Mouse (Mus musculus) urinary bladder, postnatal 4 days (tissue): ENCODE measurements around the gene Dusp12.

Source experiments
- DNase-seq, 2 experiments: peaks; one replicate each; pipeline ENCODE4 v3.0.0; 2021 to 2022; ENCODE audit warnings: low spot score in 2 of 2

Gene Dusp12

DNA sequence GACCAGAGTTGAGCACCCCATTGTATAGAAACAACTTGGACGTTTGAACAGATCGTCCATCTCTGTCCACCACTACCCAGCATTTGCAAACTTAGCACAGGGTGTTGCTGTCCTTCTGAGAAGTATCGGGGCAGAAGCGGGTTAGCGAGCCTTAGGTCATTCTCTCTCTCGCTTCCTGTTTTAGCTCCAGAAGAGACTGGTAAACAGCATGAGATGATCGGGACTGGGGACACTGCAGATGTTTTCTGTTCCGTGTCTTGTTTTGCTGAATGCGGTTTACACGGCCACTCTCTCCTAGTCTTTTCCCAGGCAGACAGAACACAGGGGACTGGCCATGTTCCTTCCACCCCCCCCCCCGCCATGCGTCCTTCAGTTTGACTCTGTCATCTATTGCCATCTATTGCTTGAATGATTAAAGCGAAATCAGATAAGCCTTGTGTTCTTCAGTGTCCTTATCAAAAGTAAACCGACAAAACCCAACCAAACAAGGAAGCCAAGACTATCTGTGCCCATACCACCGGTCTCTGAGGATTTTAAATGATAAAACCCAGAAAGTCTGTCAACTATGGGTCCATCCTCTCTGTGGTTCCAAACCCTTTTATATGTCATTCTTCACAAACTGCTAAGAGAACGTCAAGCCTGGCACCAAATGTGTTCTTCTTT lies 13.2 kb upstream of the Dusp12 start:
- no peak for DNase-seq

DNA sequence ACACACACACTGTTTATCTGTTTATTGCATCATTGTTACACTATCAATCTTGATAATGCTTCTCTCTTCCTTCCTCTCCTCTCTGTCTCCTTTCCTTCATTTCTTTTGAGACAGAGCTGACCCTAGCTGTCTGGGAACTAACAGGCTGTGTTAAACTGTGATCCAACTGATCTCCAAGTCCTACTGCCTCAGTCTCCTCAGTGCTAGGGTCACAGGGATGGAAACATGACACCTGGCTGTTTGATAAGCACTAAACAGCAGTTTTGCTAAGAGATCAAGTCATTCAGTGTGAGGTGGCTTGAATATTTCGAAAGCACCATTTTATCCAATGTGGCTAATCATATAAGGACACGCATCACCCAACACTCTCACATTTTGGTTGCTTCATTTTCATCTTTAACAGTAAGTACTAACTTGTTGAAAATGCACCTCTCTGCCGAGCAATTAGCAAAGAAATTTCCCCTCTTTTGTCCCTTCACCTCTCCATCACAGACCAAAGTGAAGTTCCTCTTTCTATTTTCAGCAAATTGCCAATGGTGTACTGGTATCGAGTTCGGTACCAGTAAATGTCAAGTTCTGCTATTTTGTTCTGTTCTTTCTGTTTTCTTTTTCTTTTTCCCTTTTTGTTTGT lies 11.4 kb upstream of the Dusp12 start:
- no peak for DNase-seq

DNA sequence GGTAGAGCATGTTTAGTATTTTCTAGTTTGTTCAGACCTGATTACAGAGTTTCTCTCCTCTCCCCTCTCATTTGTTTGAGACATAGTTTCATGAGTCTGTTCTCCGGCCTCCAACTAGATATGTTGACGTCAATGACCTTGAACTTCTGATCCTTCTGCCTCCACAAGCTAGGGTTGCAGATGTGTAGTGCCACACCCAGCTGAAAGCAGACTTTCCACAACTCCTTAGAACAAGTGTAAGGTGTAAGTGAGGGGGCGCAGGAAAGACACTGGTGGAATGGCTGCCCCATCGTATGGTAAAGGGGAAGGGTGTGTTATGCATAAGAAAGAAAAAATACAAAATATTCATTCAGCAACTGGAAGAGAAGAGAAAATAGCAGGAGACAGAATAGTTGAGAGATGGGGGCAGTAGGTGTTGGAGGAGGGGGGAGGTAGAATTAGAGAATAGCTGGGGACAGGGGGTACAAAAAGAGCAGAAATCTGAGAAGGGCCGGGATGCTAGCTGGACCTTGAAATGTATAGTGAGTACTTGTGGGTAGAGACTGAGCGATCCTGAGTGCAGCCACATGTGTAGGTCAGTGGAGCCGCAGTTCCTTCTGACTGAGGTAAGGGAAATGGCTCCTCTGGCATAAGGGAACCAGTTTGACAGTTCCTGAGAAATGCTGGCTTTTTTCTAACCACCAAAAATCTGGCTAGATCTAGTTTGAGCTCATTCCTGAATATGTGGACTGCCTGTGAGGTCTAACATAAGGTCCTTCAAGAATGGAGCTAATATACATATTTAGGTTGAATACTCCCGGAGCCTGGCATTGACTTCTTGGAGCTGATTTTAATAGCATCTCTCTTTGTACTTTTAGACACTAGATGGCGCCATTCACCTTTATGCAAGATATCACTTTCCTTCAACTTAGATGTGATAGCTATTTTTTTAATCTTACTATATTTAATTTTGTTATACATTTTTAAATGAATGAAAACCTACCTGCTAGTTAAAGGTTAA lies 9.6 kb upstream of the Dusp12 start:
- peak in 1 of 2 experiments; percentile 22 for DNase-seq

DNA sequence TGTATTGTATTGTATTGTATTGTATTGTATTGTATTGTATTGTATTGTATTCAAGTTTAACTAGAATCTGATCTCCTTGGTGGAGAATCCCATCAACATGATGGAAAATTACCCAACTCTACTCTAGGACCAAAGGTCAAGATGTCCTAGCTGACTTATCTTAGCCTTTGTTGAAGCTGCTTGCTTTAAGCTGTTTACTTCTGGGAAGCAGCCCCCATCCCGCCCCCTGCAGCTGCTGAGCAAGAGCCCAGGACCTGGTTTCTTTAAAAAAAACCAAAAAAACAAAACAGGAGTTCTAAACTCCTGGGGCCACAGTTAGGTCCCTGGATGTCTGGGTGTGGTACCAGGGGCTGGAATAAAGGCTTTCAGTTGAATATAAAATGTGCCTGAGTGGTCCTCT lies 6.9 kb upstream of the Dusp12 start:
- DNase-seq: no peak

DNA sequence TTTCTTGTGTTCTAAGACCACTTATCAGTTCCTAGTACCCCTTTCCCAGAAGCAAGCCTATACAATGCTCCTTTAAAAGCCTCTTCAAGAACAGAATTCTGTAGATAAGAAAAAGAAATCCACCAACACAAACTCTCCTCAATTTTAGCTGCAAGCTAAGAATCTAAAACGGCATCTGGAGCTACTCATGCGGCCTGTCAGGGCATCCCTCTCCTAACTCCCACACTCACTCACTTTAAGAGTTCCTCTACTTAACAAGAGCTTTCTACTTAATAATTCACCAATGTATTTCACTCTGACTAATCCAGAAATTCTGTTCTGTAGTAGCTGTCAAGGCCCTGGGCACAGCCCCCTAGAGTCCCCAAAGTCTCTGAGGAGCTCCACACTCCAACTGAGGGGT lies 6.3 kb upstream of the Dusp12 start:
- DNase-seq: no peak

DNA sequence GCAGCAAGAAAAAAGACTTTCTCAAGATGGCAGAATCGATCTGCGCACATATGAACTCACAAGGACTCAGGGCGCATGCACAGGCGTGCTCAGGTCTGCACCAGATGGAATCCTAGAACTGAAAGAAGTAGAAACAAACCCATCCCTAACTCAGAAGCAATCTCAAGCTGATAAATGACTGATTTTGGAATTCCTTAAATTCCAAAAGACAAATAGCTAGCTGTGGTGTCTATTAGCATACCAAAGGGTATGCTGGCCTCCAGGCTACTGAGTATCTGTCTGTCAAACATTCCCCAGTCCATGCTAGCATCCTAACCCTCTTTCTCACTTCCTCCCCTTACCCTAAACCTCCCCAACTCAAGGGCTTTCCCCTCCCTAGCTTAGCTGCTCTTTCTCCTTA lies 4.0 kb upstream of the Dusp12 start:
- no peak for DNase-seq

DNA sequence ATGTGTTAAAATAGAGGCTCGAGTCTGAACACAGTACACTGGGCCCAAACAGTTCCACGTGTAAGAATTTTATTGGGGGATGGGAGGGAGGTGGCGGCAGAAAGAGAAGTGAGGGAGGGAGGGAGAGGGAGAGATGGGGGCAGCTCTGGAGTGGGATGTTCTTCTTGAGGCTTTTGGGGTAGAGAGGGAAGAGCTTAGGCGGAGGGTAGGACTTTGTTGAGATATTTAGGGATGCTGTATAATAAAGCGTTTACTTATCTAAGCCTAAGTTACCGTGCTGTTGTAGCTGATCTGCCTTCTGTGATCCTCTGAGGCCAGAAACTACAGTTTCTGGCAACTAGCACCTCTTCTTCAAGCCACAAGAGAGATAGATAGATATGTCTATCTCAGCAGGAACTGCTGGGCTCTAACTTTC lies 711 bp upstream of the Dusp12 start:
- DNase-seq: no peak

DNA sequence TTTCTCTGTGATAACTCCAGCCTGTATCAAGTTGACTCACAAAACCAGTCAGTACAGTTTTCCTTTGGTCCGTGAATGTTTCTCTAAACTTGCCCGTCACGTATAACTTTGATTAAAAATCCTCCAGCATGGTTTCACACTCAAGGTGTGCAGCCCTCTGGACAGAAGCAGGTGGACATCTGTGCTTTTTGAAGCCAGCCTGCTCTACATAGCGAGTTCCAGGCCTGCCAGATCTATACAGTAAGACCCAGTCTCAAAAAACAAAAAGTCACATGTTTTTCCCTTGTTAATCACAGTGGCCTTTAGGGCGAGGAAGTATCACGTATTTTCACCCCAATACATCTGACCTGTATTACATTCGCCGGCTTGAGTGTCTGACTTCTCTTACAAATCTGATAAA lies 950 bp downstream of the Dusp12 start:
- no peak for DNase-seq

DNA sequence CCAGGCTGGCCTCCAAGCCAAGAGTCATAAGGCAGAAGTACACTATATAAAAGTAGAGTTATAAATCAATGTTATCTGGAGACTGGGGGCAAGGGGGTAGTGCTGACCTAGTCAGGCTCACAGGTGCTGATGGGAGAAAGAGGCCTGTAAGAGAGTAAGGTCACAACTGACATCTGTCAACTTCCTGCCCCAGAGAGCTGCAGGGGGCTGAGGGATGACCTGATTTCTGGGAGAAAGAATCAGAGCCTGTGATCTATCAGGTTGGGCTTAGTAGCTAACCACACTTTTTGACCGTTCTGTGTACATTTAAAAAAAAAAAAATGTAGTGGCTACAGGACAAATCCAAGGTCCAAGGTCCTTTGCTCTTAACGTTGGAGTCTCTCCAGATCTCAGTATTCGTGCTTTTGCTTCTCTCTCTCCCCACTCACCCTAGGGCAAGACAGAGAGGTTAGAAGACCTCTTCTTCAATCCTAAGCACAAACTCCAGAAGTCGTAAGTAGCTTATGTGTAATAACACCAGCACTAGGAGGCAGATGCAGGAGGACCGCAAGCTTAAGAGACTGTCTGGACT lies 2.3 kb downstream of the Dusp12 start:
- DNase-seq: no peak

DNA sequence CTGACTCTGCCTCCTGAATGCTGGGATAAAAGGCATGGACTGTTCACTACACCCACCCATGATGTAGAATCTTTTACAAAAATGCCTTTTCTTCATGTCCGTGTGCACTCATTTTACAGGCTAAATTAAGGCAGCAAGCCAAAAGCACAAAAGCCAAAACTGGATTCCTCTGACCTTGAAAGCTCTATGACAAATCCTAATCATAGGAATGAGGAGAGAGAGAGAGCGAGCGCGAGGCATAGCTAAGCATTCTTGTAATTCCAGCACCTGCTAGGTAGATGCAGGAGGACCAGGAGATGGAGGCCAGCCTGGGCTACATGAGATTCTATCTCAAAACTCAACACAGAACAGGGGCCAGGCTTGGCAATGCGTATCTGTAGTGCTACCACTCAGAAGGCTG lies 8.4 kb downstream of the Dusp12 start:
- no peak for DNase-seq

DNA sequence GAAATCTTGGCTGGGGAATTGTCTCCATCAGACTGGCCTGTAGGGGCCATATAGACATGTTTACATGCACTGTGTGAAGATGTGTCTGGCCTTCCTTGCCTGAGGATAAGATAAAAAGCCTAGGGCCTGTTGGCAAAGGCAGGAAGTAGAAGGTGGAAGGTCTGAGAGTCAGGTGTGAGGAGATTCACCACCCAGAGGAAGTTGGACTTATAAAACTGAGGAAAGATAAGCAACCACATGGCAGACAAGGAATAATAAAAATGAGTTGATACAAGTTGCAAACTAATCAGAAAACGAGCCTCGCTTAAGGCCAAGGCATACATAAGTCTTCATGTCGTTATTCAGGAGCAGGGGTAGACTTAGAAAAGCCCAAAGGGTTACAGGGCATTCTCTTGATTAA lies 9.7 kb downstream of the Dusp12 start:
- DNase-seq: no peak

DNA sequence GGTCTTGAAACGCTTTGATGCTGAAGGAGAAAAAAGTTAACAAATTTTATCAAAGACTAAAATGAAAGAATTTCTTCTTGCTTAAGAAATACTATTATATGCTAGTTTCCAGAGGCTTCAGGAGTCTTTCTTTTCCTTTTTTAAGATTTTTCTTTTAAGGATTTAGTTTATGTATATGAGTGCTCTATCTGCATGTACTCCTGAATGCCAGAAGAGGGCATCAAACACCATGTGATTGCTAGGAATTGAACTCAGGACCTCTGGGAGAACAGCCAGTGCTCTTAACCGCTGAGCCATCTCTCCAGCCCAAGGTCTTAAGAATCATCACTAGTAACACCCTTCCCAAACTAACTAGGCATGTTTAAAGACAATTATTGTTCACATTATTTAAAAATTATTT lies 13.4 kb downstream of the Dusp12 start:
- no peak for DNase-seq

DNA sequence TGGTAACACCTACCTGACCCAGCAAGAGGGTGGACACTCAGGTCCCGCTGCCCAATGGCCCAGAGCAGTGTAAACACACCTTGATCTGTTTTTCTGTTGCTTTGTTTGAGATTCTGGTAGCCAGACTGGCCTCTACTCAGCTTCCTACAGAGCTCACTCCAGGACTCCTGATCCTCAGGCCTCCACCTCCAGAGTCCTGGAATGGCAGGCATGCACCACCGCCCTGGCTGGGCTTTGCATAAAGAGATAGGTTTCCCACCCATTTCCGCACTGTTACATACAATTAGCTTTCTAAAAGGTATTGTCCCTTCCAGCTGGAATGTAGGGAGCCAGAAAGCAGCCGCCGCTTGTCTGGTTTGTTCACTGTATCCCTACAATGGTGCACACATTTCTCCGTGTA lies 13.9 kb downstream of the Dusp12 start:
- DNase-seq: no peak

DNA sequence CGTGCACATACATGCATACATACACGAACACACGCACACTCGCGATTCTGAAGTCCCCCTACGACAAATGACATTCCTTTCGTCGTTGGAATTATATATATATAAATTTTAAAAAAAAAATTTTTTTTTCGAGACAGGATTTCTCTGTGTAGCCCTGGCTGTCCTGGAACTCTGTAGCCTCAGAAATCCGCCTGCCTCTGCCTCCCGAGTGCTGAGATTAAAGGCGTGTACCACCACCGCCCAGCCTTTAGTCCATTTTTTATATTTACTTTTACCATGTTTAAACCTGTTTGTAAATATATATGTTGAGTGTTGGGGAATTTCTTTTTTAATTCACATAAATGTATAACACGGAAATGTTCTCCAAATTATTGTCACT lies 16.4 kb downstream of the Dusp12 start:
- no peak for DNase-seq

DNA sequence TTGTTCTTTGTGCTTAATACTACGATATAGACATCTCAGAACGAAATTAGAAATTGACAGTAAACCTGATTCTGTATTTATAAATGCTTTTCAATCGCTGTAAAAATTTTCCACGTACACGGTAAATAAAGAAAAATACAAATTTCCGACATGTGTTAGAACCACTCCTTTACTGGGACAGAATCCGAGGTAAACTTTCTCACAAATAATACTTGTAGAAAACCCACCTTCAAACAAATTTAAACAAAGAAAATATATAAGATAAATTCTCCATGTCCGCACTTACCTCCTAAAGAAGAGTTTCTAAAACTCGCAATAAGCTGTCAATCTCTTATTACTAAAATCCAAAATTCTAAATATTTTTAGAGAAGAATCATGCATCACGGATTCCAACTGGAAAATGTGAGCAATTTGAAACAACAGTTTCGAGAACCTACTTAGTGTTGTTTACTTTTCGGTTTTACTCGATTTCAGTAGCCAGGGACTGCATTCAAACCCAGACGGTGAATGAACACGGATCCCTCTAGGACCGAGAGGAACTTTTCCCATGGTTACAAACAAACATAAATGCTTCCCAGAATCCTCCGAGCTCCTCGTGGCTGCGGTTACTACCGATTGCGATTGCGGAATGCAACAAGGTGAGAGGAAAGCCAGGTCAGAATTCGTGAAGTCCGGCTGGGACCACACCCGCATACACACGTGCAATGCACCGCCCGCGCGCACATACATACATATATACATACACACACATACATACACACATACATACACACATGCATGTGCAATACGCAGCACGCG lies 17.0 kb downstream of the Dusp12 start:
- peak; percentile 42 to 61 for DNase-seq

DNA sequence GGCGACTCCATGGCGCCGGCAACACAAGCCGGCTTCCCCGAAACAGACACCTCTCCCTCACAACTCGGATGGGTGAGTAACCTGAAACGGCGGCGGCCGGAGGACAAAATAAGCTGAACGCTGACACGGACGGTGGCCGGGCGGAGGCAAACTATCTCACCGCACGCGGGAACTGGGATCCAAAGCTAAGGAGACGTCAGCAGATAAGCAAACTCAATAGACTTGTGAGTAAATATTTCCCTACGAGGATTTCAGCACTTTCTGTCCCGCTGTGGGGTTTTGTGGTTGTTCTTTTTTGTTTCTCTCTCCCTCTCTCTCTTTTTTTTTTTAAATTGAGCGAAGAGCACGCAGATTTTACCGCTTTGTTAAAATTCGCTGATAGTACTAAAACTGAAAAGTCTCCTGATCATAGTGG lies 17.6 kb downstream of the Dusp12 start, which contains the start of gene Atf6:
TSS of gene Atf6 (minus strand) at position 81 of the 415 bp plus-strand sequence.
- DNase-seq: peak; percentile 94 to 97

DNA sequence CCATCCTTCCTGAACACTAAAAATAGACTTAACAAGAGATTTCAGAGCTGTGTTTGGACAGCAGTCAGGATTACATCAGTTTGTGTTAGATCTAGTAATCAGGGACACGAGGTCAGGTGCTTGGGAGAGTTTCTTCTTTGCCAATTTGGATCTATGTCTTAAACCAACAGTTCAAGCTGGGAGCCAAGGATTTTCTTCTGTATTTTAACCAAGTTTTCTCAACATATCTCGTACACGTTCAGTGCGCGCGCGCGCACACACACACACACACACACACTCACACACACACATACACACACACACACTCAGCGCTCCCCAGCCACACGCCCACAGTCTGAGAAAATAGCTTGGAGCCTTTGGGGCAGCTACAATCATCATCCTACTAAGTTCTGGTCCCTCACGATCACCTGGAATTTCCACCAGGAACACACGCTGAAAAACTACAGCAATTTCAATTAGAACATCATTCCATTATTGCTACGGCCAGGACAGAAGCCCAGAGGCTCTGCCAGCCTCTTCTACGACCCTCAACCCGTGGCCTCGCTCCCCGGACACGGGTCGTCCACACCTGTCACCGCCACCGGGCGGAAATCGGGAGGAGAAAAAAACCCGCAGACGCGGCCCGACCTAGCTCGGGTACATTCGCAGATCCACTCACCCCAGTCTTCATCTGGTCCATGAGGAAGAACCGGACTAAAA lies 18.2 kb downstream of the Dusp12 start:
- DNase-seq: no peak

DNA sequence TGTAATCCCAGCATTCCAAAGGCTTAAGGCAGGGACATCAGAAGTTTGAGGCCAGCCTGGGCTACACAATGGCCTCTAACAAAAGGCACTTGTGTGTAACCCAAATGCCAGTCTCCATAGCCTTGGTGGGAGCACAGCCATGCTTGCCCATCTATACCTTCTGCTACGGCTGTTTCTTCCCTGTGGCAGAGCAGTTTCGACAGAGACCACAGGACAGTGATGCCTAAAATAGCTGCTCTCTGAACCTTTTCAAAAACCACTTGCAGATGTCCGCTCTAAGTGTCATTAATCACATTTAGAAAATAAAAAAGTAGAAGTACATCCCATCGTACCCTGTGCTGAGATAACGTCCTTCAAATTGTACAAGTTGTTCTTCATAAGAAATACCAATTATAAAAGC lies 19.9 kb downstream of the Dusp12 start:
- no peak for DNase-seq

DNA sequence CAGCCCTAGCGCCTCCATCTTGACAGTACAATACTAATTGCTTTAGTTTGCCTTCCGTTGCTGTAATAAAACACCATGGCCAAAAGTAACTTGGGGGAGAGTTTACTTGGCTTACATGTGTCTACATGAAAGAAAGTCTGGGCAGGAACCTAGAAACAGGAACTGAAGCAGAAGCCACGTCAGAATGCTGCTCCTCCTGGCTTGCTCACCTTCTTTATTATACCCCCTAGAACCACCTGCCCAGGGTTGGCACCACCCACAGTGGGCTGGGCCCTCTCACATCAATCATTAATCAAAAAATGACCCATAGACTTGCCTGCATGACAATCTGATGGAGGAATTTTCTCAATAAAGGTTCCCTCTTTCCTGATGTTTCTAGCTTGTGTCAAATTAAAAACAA lies 20.6 kb downstream of the Dusp12 start:
- no peak for DNase-seq

DNA sequence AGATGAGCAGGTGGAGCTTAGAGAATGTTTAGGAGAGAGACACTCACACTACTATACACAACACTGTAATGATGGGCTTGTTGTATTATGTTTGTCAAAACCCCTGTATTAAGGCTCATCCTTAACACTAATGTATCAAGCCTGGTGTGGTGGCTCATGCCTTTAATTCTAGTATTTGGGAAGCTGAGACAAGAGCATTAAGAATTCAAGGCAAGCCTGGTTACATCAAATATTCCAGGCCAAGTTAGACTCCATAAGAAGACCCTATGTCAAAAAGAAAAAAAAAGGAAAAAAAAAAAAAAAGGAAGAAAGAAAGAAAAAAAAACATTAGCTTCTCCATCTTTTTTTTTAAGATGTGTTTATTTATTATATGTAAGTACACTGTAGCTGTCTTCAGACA lies 21.1 kb downstream of the Dusp12 start:
- DNase-seq: no peak

DNA sequence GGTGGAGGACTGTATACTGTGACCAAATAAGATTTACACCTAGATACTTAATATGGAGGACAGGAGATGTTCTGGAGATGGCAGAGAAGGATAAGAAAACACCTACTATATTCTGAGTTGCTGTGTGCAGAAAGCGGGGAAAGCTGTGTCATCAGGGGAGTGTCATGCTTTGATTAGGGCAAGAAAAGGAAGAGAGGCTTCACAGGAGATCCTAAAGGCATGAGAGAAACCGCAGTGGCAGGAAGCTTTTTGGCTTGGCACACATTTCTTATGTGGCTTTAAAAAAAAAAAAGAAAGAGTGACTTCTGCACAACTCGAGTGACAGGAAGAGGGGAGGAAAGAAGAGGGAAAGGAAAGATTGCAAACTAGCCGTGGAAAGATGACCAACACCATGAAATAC lies 22.3 kb downstream of the Dusp12 start:
- DNase-seq: no peak
